Mouse (Mus musculus): ENCODE results near the gene Cyp26c1.

DNA sequence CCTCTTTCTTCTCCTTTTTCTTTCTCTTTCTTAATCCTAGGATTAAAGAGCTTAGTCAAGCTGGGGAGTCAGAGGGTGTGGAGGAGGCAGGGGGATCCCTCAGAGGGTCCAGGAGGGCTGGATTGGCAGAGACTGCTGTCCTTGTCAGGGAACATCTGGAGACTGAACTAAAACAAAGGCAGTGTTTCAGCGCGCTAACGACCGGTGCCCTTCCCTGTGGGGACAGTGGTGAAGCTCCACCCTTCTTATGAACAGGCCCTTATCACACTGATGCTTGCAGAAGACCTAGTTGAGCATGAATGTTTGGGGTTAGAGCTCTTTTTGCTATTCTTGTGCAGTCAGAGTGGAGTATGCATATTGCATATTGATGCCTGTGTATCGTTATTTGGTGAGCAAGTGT lies 31.4 kb upstream of the Cyp26c1 start:
- no peak for TF ChIP-seq EP300 (IDR thresholded peaks at IDR 0.05; ENCODE audit: low read depth)
- no peak for TF ChIP-seq CTCF (IDR thresholded peaks at IDR 0.05; ENCODE audit: low read depth)

Measured in liver, postnatal 0 days (tissue).